Mouse (Mus musculus): ENCODE results near the gene Lmln. TPM values are rescaled to one million over a fixed set of nuclear protein-coding genes. Genes with fewer than 3 reads are reported as not detected.
"Not testable (repeated sequence)": the region's sequence is repeated elsewhere in the genome, so short reads cannot be mapped to it uniquely, and the experiment has no call there.

Lmln gene
- polyA plus RNA-seq, 1 experiment from 2014 or later, result 1.6 TPM

GRCm38 (mm10) chr16:33141758-33142280 lies 79.5 kb downstream of the Lmln start:
- Histone ChIP-seq H3K27ac (no peak overlapping the region), H3K36me3 (no peaks in the 10 kb centered on the region), H3K4me3 (replicated peaks) (no peak overlapping the region), H3K4me1 (no peaks in the 10 kb centered on the region), H3K4me2 (no peak overlapping the region), H3K9me3 (no peaks in the 10 kb centered on the region), H3K27me3 (replicated peaks) (no peaks in the 10 kb centered on the region), H3K9ac (no peak overlapping the region)
- no peak for ATAC-seq (ENCODE audit: insufficient read depth, low FRiP score, low read depth)
- 57% methylated on average over 3 of the region's 3 CpGs for WGBS

GRCm38 (mm10) chr16:33143452-33143851 lies 81.1 kb downstream of the Lmln start:
- no peak overlapping the region for H3K27ac ChIP-seq
- no peaks in the 10 kb centered on the region for H3K9me3 ChIP-seq
- H3K36me3 ChIP-seq, result no peaks in the 10 kb centered on the region
- no peak for ATAC-seq (ENCODE audit: insufficient read depth, low FRiP score, low read depth)
- H3K4me2 ChIP-seq, result no peak overlapping the region
- no peak overlapping the region for H3K9ac ChIP-seq
- H3K4me1 ChIP-seq, result no peaks in the 10 kb centered on the region
- H3K27me3 ChIP-seq (replicated peaks), result no peaks in the 10 kb centered on the region
- no peak overlapping the region for H3K4me3 ChIP-seq (replicated peaks)
- 55% methylated on average over 2 of the region's 2 CpGs for WGBS

GRCm38 (mm10) chr16:33146185-33146584 lies 83.9 kb downstream of the Lmln start:
- no peaks in the 10 kb centered on the region for H3K36me3 ChIP-seq
- H3K4me2 ChIP-seq, result no peak overlapping the region
- no peaks in the 10 kb centered on the region for H3K4me1 ChIP-seq
- no peak overlapping the region for H3K4me3 ChIP-seq (replicated peaks)
- H3K27me3 ChIP-seq (replicated peaks), result no peaks in the 10 kb centered on the region
- ATAC-seq (ENCODE audit: insufficient read depth, low FRiP score, low read depth), result no peak
- no peaks in the 10 kb centered on the region for H3K9me3 ChIP-seq
- WGBS, result 93% methylated on average over 3 of the region's 3 CpGs
- no peak overlapping the region for H3K27ac ChIP-seq
- no peak overlapping the region for H3K9ac ChIP-seq

GRCm38 (mm10) chr16:33148135-33148534 lies 85.8 kb downstream of the Lmln start:
- Histone ChIP-seq H3K27me3 (replicated peaks) (no peaks in the 10 kb centered on the region), H3K4me2 (no peak overlapping the region), H3K36me3 (no peaks in the 10 kb centered on the region), H3K27ac (no peak overlapping the region), H3K4me3 (replicated peaks) (no peak overlapping the region), H3K9me3 (no peaks in the 10 kb centered on the region), H3K9ac (no peak overlapping the region), H3K4me1 (no peaks in the 10 kb centered on the region)
- WGBS, result 76% methylated on average over 4 of the region's 4 CpGs
- ATAC-seq (ENCODE audit: insufficient read depth, low FRiP score, low read depth), result no peak

GRCm38 (mm10) chr16:33150875-33151274 lies 88.6 kb downstream of the Lmln start:
- H3K27me3 ChIP-seq (replicated peaks); ATAC-seq (ENCODE audit: insufficient read depth, low FRiP score, low read depth); H3K9ac ChIP-seq: not testable (repeated sequence)

GRCm38 (mm10) chr16:33151558-33151957 lies 89.2 kb downstream of the Lmln start:
- no peaks in the 10 kb centered on the region for H3K9me3 ChIP-seq
- no peaks in the 10 kb centered on the region for H3K4me1 ChIP-seq
- ATAC-seq (ENCODE audit: insufficient read depth, low FRiP score, low read depth), result no peak
- no peak overlapping the region for H3K4me2 ChIP-seq
- no peak overlapping the region for H3K27ac ChIP-seq
- H3K36me3 ChIP-seq, result no peaks in the 10 kb centered on the region
- no peak overlapping the region for H3K9ac ChIP-seq
- H3K4me3 ChIP-seq (replicated peaks), result no peak overlapping the region
- 72% methylated on average over 8 of the region's 8 CpGs for WGBS
- H3K27me3 ChIP-seq (replicated peaks), result no peaks in the 10 kb centered on the region

More at GRCm38 (mm10) chr16:33150875-33151274, 88.6 kb downstream of the Lmln start:
- not testable (repeated sequence) for H3K4me3 ChIP-seq (replicated peaks); H3K4me2 ChIP-seq; H3K36me3 ChIP-seq; H3K27ac ChIP-seq; H3K9me3 ChIP-seq; H3K4me1 ChIP-seq
- 71% methylated on average over 9 of the region's 9 CpGs for WGBS

- 49% methylated on average over 4 of the region's 4 CpGs for WGBS
- no peak overlapping the region for H3K27ac ChIP-seq
- H3K9ac ChIP-seq, result no peak overlapping the region
- H3K36me3 ChIP-seq, result no peaks in the 10 kb centered on the region
- ATAC-seq (ENCODE audit: insufficient read depth, low FRiP score, low read depth), result no peak
- H3K9me3 ChIP-seq, result no peaks in the 10 kb centered on the region
- no peak overlapping the region for H3K4me3 ChIP-seq (replicated peaks)
- no peak overlapping the region for H3K4me2 ChIP-seq
- no peaks in the 10 kb centered on the region for H3K4me1 ChIP-seq
- H3K27me3 ChIP-seq (replicated peaks), result no peaks in the 10 kb centered on the region
Observed at GRCm38 (mm10) chr16:33154992-33155391, 92.7 kb downstream of the Lmln start.

- Histone ChIP-seq H3K9me3 (no peaks in the 10 kb centered on the region), H3K4me3 (replicated peaks) (no peak overlapping the region), H3K9ac (no peak overlapping the region), H3K27ac (no peak overlapping the region), H3K4me2 (no peak overlapping the region), H3K4me1 (no peaks in the 10 kb centered on the region), H3K36me3 (no peaks in the 10 kb centered on the region), H3K27me3 (replicated peaks) (no peaks in the 10 kb centered on the region)
- WGBS, result 89% methylated on average over 11 of the region's 11 CpGs
- ATAC-seq (ENCODE audit: insufficient read depth, low FRiP score, low read depth), result no peak
Observed at GRCm38 (mm10) chr16:33158006-33158405, 95.7 kb downstream of the Lmln start.

GRCm38 (mm10) chr16:33158590-33159071 lies 96.3 kb downstream of the Lmln start:
- no peak for ATAC-seq (ENCODE audit: insufficient read depth, low FRiP score, low read depth)
- Histone ChIP-seq H3K9me3 (no peaks in the 10 kb centered on the region), H3K4me3 (replicated peaks) (no peak overlapping the region), H3K27me3 (replicated peaks) (no peaks in the 10 kb centered on the region), H3K9ac (no peak overlapping the region), H3K4me1 (no peaks in the 10 kb centered on the region), H3K36me3 (no peaks in the 10 kb centered on the region), H3K27ac (no peak overlapping the region), H3K4me2 (no peak overlapping the region)
- WGBS, result 82% methylated on average over 14 of the region's 14 CpGs

GRCm38 (mm10) chr16:33159363-33159762 lies 97.0 kb downstream of the Lmln start:
- H3K27me3 ChIP-seq (replicated peaks), result no peaks in the 10 kb centered on the region
- WGBS, result 89% methylated on average over 2 of the region's 2 CpGs
- H3K4me2 ChIP-seq, result no peak overlapping the region
- no peak overlapping the region for H3K9ac ChIP-seq
- no peaks in the 10 kb centered on the region for H3K9me3 ChIP-seq
- no peak for ATAC-seq (ENCODE audit: insufficient read depth, low FRiP score, low read depth)
- H3K36me3 ChIP-seq, result no peaks in the 10 kb centered on the region
- no peak overlapping the region for H3K4me3 ChIP-seq (replicated peaks)
- H3K27ac ChIP-seq, result no peak overlapping the region
- no peaks in the 10 kb centered on the region for H3K4me1 ChIP-seq

- no peaks in the 10 kb centered on the region for H3K36me3 ChIP-seq
- H3K27me3 ChIP-seq (replicated peaks), result no peaks in the 10 kb centered on the region
- H3K9ac ChIP-seq, result no peak overlapping the region
- H3K4me3 ChIP-seq (replicated peaks), result no peak overlapping the region
- no peak overlapping the region for H3K4me2 ChIP-seq
- no peak overlapping the region for H3K27ac ChIP-seq
- no peaks in the 10 kb centered on the region for H3K4me1 ChIP-seq
- H3K9me3 ChIP-seq, result no peaks in the 10 kb centered on the region
- 68% methylated on average over 13 of the region's 13 CpGs for WGBS
- peak; percentile 27; the same call in 1 of the 2 replicates for ATAC-seq (ENCODE audit: insufficient read depth, low FRiP score, low read depth)
Observed at GRCm38 (mm10) chr16:33163330-33164090, 101.2 kb downstream of the Lmln start.

GRCm38 (mm10) chr16:33166284-33166683 lies 104.0 kb downstream of the Lmln start:
- ATAC-seq (ENCODE audit: insufficient read depth, low FRiP score, low read depth); H3K4me2 ChIP-seq; H3K9me3 ChIP-seq: not testable (repeated sequence)

More at GRCm38 (mm10) chr16:33166284-33166683, 104.0 kb downstream of the Lmln start:
- H3K4me1 ChIP-seq; H3K36me3 ChIP-seq; H3K9ac ChIP-seq; H3K27ac ChIP-seq; H3K27me3 ChIP-seq (replicated peaks); H3K4me3 ChIP-seq (replicated peaks): not testable (repeated sequence)
- WGBS, result 59% methylated on average over 6 of the region's 6 CpGs

Measured in stomach, embryonic 15.5 days (tissue).